Comparison of ENCODE assay signal across 8 mouse cellular contexts in the genomic region with DNA sequence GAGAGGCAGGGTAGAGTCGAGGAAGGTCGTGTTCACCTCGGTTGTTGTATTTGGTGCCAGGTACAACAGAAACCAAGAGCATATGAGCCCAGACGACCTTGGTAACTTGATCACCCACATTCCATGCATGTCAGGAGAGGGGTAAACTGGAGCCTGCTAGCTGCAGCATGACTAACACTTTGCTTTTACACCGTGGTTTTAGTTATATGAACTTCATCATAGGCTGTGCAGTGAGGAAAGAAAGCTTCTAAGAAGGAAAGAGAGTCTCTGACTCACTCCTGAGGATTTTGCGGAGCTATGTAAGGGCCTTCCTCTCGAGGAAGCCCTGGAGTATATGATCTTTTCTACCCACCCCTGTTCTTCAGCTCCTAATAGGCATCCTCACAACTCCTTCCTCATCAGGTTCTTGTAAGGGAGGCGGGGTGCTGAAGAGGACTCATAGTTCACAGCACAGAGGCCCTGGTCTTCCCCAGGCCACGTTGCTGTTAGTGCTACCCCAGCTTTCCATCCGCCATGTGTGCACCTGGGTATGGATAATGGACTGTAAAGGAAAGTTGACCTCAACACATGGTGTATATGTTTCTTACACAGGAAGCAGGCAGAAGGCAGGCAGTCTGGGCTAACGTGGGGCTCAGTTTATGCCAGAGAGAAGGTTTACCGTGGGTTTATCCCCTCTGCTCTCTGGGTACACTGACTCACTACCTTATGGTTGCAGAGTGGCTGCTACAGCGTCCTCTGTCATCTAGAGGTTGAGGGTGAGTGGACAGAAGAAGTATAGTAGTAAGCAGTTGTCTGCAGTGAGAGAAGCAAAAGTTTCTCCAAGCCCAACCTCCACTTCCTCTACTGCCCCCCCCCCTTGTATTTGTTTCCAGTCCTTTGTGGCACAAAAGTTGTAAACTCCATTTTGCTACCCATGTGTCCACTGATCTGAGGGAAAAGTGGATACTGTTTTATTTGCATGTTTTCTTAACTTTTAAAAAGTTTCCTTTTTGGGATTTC.
DNase-seq lines count a peak whose midpoint lies in the region; ATAC-seq and TF ChIP-seq lines count a peak whose summit lies in the region.

No protein-coding gene starts in this region.

- H3K27me3 ChIP-seq in forebrain, embryonic 10.5 days (ENCODE audit: poor library complexity, severe bottlenecking): no peaks in the 10 kb centered on the region
- no peaks in the 10 kb centered on the region for H3K27me3 ChIP-seq in forebrain, embryonic 14.5 days (replicated peaks; ENCODE audit: control insufficient read depth, insufficient read depth, low read length)
- no peaks in the 10 kb centered on the region for H3K27me3 ChIP-seq in Patski
- no peaks in the 10 kb centered on the region for H3K27me3 ChIP-seq in heart, embryonic 16.5 days (ENCODE audit: control insufficient read depth, insufficient read depth, low read length)
- H3K27me3 ChIP-seq in limb, embryonic 14.5 days (ENCODE audit: control insufficient read depth, insufficient read depth, low read length): no peaks in the 10 kb centered on the region
- H3K27me3 ChIP-seq in hindbrain, postnatal 0 days (ENCODE audit: insufficient read depth, low read length): no peaks in the 10 kb centered on the region

- no peak for DNase-seq in forebrain, embryonic 10.5 days (ENCODE audit: extremely low spot score, low spot score)
- DNase-seq in forebrain, embryonic 14.5 days (ENCODE audit: low spot score): no peak
- DNase-seq in Patski (ENCODE audit: low read depth, low spot score): peak; percentile 77
- DNase-seq in limb, embryonic 14.5 days (ENCODE audit: low spot score): peak; percentile 28
- DNase-seq in layer of hippocampus, postnatal 36 days: no peak
- DNase-seq in ovary, adult 18-20 months (ENCODE audit: low spot score): no peak
- no peak for DNase-seq in hindbrain, postnatal 0 days (ENCODE audit: low spot score)

- CTCF ChIA-PET in Patski (lab: Charles Lee): interaction anchor here (1.0 to 2.9 kb wide), 10 partner anchors 12 to 144 kb away, joined by 3 to 12 read pairs (median 5); no protein-coding TSS in a partner anchor

- no peaks in the 10 kb centered on the region for H3K9me3 ChIP-seq in forebrain, embryonic 10.5 days
- no peaks in the 10 kb centered on the region for H3K9me3 ChIP-seq in forebrain, embryonic 14.5 days (replicated peaks; ENCODE audit: control insufficient read depth, low read length)
- no peaks in the 10 kb centered on the region for H3K9me3 ChIP-seq in heart, embryonic 16.5 days (replicated peaks; ENCODE audit: control insufficient read depth, low read length)
- H3K9me3 ChIP-seq in limb, embryonic 14.5 days (ENCODE audit: control insufficient read depth, low read length): no peaks in the 10 kb centered on the region
- H3K9me3 ChIP-seq in hindbrain, postnatal 0 days (ENCODE audit: low read length): no peaks in the 10 kb centered on the region

- H3K36me3 ChIP-seq in forebrain, embryonic 10.5 days (replicated peaks): no peaks in the 10 kb centered on the region
- no peaks in the 10 kb centered on the region for H3K36me3 ChIP-seq in forebrain, embryonic 14.5 days (ENCODE audit: control insufficient read depth, insufficient read depth, low read length)
- no peaks in the 10 kb centered on the region for H3K36me3 ChIP-seq in heart, embryonic 16.5 days (ENCODE audit: control insufficient read depth, insufficient read depth)
- H3K36me3 ChIP-seq in limb, embryonic 14.5 days (ENCODE audit: control insufficient read depth, insufficient read depth, low read length): peaks cover 3% of the 10 kb centered on the region; the same call in 1 of the 2 replicates
- H3K36me3 ChIP-seq in hindbrain, postnatal 0 days (ENCODE audit: insufficient read depth, low read length): no peaks in the 10 kb centered on the region

- no peak for ATAC-seq in forebrain, embryonic 14.5 days
- peak; percentile 97 for ATAC-seq in Patski
- ATAC-seq in heart, embryonic 16.5 days (replicated peaks; ENCODE audit: extremely low read depth, insufficient read depth, low FRiP score): peak; percentile 68
- peak; percentile 56; the same call in 1 of the 2 replicates for ATAC-seq in limb, embryonic 14.5 days (ENCODE audit: low FRiP score, low read depth)
- ATAC-seq in hindbrain, postnatal 0 days: no peak

- POLR2A ChIA-PET in Patski (lab: Charles Lee): interaction anchor here (0.7 to 2.4 kb wide), 7 partner anchors 32 to 140 kb away, joined by 3 to 15 read pairs (median 8); no protein-coding TSS in a partner anchor

- TF ChIP-seq CTCF in Patski (IDR thresholded peaks at IDR 0.05): no peak
- no peak for TF ChIP-seq CTCF in hindbrain, postnatal 0 days (IDR thresholded peaks at IDR 0.05; ENCODE audit: low read depth)

- in situ Hi-C loops in Patski (cut with MboI; ENCODE audit: low pct_unique_long_range_greater_than_20kb): loop anchor here (5.0 kb wide), 1 partner anchor 45 kb away; no protein-coding TSS in a partner anchor

- 71% methylated on average over 13 of the region's 13 CpGs for WGBS in forebrain, embryonic 10.5 days
- WGBS in forebrain, embryonic 14.5 days: 75% methylated on average over 13 of the region's 13 CpGs
- 42% methylated on average over 13 of the region's 13 CpGs for WGBS in heart, embryonic 16.5 days
- whole genome bisulfite sequencing in limb, embryonic 14.5 days: 27% methylated on average over 13 of the region's 13 CpGs
- WGBS in hindbrain, postnatal 0 days: 81% methylated on average over 13 of the region's 13 CpGs

- H3K4me3 ChIP-seq in forebrain, embryonic 10.5 days: no peak overlapping the region
- H3K4me3 ChIP-seq in forebrain, embryonic 14.5 days (ENCODE audit: low read depth, low read length): no peak overlapping the region
- no peak overlapping the region for H3K4me3 ChIP-seq in heart, embryonic 16.5 days (ENCODE audit: low read length)
- H3K4me3 ChIP-seq in limb, embryonic 14.5 days (replicated peaks; ENCODE audit: low read length): no peak overlapping the region
- no peak overlapping the region for H3K4me3 ChIP-seq in hindbrain, postnatal 0 days (ENCODE audit: low read length)

- H3K9ac ChIP-seq in forebrain, embryonic 14.5 days (ENCODE audit: low read length): no peak overlapping the region
- 0 out of 2 replicates have a peak overlapping the region, but pooled peaks have one; percentile 31 for H3K9ac ChIP-seq in heart, embryonic 16.5 days (ENCODE audit: low read length)
- H3K9ac ChIP-seq in limb, embryonic 14.5 days (ENCODE audit: low read depth, low read length, severe bottlenecking): no peak overlapping the region
- no peak overlapping the region for H3K9ac ChIP-seq in hindbrain, postnatal 0 days (replicated peaks; ENCODE audit: low read length)

- H3K27ac ChIP-seq in forebrain, embryonic 10.5 days: peak overlapping the region; percentile 75; the same call in 1 of the 2 replicates
- no peak overlapping the region for H3K27ac ChIP-seq in forebrain, embryonic 14.5 days (ENCODE audit: low read depth, low read length)
- H3K27ac ChIP-seq in heart, embryonic 16.5 days (ENCODE audit: low read length): peak overlapping the region; percentile 65
- peak overlapping the region; percentile 80 for H3K27ac ChIP-seq in limb, embryonic 14.5 days (replicated peaks; ENCODE audit: low read depth, low read length)
- no peak overlapping the region for H3K27ac ChIP-seq in hindbrain, postnatal 0 days

- TF ChIP-seq POLR2A in limb, embryonic 14.5 days (IDR thresholded peaks at IDR 0.05; ENCODE audit: borderline replicate concordance, extremely low read depth, insufficient read depth, insufficient read length): no peak

- no peak overlapping the region for H3K4me2 ChIP-seq in forebrain, embryonic 14.5 days (ENCODE audit: low read length)
- H3K4me2 ChIP-seq in heart, embryonic 16.5 days (ENCODE audit: low read depth, low read length): no peak overlapping the region
- H3K4me2 ChIP-seq in limb, embryonic 14.5 days (replicated peaks; ENCODE audit: low read depth, low read length, severe bottlenecking): no peak overlapping the region
- no peak overlapping the region for H3K4me2 ChIP-seq in hindbrain, postnatal 0 days (ENCODE audit: low read depth, low read length)

- H3K4me1 ChIP-seq in forebrain, embryonic 10.5 days: peaks cover 33% of the 10 kb centered on the region
- H3K4me1 ChIP-seq in forebrain, embryonic 14.5 days (ENCODE audit: control insufficient read depth, insufficient read depth, low read length): peaks cover 6% of the 10 kb centered on the region
- H3K4me1 ChIP-seq in heart, embryonic 16.5 days (ENCODE audit: control insufficient read depth, insufficient read depth, low read length): peaks cover 25% of the 10 kb centered on the region
- H3K4me1 ChIP-seq in limb, embryonic 14.5 days (ENCODE audit: control insufficient read depth, insufficient read depth, low read length): peaks cover 52% of the 10 kb centered on the region
- no peaks in the 10 kb centered on the region for H3K4me1 ChIP-seq in hindbrain, postnatal 0 days (ENCODE audit: insufficient read depth, low read length)

Comparison
In these comparisons a context has a peak if more than half of its experiments do, and no peak if none do; other contexts are left out.
1. H3K27ac ChIP-seq: peak in forebrain, embryonic 10.5 days (single experiment), heart, embryonic 16.5 days (single experiment) and limb, embryonic 14.5 days (single experiment); none in forebrain, embryonic 14.5 days (single experiment) and hindbrain, postnatal 0 days (single experiment).
2. DNase-seq: peak in Patski (single experiment) and limb, embryonic 14.5 days (single experiment); none in forebrain, embryonic 10.5 days (single experiment), forebrain, embryonic 14.5 days (single experiment), layer of hippocampus, postnatal 36 days (0 of 2), ovary, adult 18-20 months (single experiment) and hindbrain, postnatal 0 days (single experiment).
3. ATAC-seq: peak in Patski (single experiment), heart, embryonic 16.5 days (single experiment) and limb, embryonic 14.5 days (single experiment); none in forebrain, embryonic 14.5 days (single experiment) and hindbrain, postnatal 0 days (single experiment).